Mouse (Mus musculus): ENCODE results near the gene Susd4.

GRCm38 (mm10) chr1:182867886-182868285 lies 104.2 kb downstream of the Susd4 start:
- TF ChIP-seq CTCF (IDR thresholded peaks at IDR 0.05; ENCODE audit: borderline replicate concordance, insufficient read depth, low read length) (no peak), POLR2A (IDR thresholded peaks at IDR 0.05; ENCODE audit: low read depth, low read length) (no peak)
